Mouse (Mus musculus) thymus, adult 2 months (tissue): Measurements from ENCODE around the gene Gm13889. TPM values are rescaled to one million over a fixed set of nuclear protein-coding genes. Genes with fewer than 3 reads are reported as not detected.

Source experiments
- DNase-seq: peaks from one replicate; pipeline ENCODE4 v3.0.0; 2021
- H3K27ac ChIP-seq: fragments of 200-500 bp; 2 replicates; pipeline ENCODE4 v1.5.1; 2012; ENCODE audit warnings: low read length, control low read depth; ENCODE audit not compliant: control insufficient read depth, insufficient read depth
- H3K27me3 ChIP-seq: fragments of 200-500 bp; 2 replicates; pipeline ENCODE4 v1.6.1; 2012; ENCODE audit warnings: mild to moderate bottlenecking, low read length, moderate library complexity, mixed read lengths; ENCODE audit not compliant: control insufficient read depth, insufficient read depth
- H3K36me3 ChIP-seq: fragments of 200-500 bp; 2 replicates; pipeline ENCODE4 v1.6.1; 2012; ENCODE audit warnings: mild to moderate bottlenecking, low read length, moderate library complexity; ENCODE audit not compliant: control insufficient read depth, insufficient read depth
- H3K4me1 ChIP-seq: fragments of 200-500 bp; replicated peaks from 2 replicates; pipeline ENCODE4 v1.6.1; 2012; ENCODE audit warnings: low read length; ENCODE audit not compliant: control insufficient read depth, insufficient read depth
- H3K4me3 ChIP-seq: fragments of 200-500 bp; 2 replicates; pipeline ENCODE4 v1.5.1; 2012; ENCODE audit warnings: mild to moderate bottlenecking, low read length, control low read depth, moderate library complexity; ENCODE audit not compliant: control insufficient read depth, insufficient read depth
- CTCF ChIP-seq: fragments of 200-500 bp; IDR thresholded peaks from 2 replicates; pipeline ENCODE4 v1.5.1; 2012; ENCODE audit warnings: mild to moderate bottlenecking, control low read depth, low read length, moderate library complexity, borderline replicate concordance; ENCODE audit not compliant: control insufficient read depth, poor library complexity, insufficient read depth; ENCODE audit errors: extremely low read depth
- POLR2A ChIP-seq: fragments of 200-500 bp; IDR thresholded peaks from 2 replicates; pipeline ENCODE4 v1.6.1; 2012; ENCODE audit warnings: mild to moderate bottlenecking, low read length, control low read depth, moderate library complexity; ENCODE audit not compliant: control insufficient read depth, poor library complexity, insufficient read depth; ENCODE audit errors: extremely low read depth
- WGBS: fragments of 180-500 bp; shearing (Covaris S2); methylation state at CpG from one replicate; pipeline ENCODE4 v1.1.7; 2018; 5-methylcytosine and 5-hydroxymethylcytosine counted together
- polyA plus RNA-seq: library from polyadenylated mRNA; depleted of rRNA; stranded (reverse); fragments of >200 nt; gene quantifications from 2 replicates; pipeline ENCODE4 v1.2.3, GENCODE M21; 2012; rRNA removed

Gene Gm13889
- polyA plus RNA-seq: 7.4 and 8.6 TPM in 2 replicates

DNA sequence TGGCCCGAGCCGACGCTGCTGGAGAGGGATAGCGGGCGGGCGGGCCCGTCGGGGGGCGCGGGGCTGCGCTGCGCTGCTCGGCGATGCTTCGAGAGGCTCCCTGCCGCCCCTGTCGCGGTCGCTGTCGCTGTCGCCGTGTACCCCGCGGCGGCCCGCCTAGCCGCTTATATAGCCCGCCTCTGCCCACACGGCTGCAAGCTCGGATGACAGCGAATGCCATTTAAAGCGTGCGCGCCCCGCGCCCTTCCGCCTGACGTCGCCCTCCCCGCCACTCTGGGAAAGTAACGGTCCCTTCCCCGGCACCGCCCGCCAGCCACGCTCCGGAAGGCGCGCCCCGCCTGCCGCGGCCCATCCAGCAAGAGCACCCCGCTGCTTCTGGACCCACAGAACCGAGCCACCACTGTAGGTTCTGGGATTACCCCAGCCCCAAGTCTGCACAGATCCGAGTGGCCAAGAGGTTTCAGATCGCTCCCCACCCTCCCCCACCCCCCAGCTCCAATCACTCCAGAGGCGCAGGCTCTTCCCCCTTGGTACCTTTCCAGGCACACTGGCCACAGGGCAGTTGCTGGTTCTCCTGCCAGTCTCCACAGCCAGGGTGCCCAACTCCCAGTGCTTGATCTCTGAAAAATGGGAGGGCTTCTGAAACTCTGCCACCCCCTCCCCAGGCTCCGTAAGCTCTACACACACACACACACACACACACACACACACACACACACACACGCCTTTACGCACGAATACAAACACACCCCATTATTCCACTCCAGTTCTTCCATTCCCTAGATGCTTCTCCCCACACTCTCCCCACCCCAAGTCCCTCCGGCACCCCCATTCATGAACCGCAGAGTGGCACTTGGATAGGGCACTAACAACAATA lies at the start of gene Gm13889:
Gene Gm13889 (minus strand): TSS at position 294 of the 877 bp plus-strand sequence.
- peaks cover 8% of the 10 kb centered on the region for H3K27me3 ChIP-seq
- peaks cover 10% of the 10 kb centered on the region for H3K4me1 ChIP-seq
- peak within 1 kb of the TSS; percentile 20 for H3K4me3 ChIP-seq
- peak; percentile 27 for DNase-seq
- no peaks in the 10 kb centered on the region for H3K36me3 ChIP-seq
- WGBS: 9% methylated on average over 61 of the region's 62 CpGs
- H3K27ac ChIP-seq: no peak within 1 kb of the TSS
- TF ChIP-seq CTCF: no peak
- no peak for TF ChIP-seq POLR2A

DNA sequence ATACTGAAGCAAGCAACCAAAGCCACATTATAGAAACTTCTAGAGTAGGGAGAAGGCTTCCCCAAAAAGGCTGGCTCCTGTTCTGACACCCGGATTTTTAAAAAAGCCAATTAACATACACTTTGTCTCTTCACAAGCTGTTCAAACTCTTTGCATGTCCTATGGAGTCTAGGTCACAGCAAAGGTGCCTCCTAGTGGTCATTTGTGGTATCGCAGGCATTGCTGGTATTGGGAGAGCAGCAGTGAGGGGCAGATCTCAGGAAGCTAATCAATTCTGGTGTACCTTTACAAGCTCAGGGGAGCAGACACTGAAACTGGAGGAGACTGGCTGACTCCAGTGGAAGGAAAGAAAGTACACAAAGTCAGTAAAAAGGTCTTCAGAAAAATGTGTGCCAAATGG lies 45.3 kb upstream of the Gm13889 start:
- Histone ChIP-seq H3K4me3 (no peak overlapping the region), H3K27ac (no peak overlapping the region), H3K27me3 (no peaks in the 10 kb centered on the region), H3K36me3 (peaks cover 33% of the 10 kb centered on the region), H3K4me1 (no peaks in the 10 kb centered on the region)
- WGBS: 5% methylated on average over 2 of the region's 2 CpGs
- peak; percentile 78 for DNase-seq
- TF ChIP-seq CTCF (no peak), POLR2A (no peak)

DNA sequence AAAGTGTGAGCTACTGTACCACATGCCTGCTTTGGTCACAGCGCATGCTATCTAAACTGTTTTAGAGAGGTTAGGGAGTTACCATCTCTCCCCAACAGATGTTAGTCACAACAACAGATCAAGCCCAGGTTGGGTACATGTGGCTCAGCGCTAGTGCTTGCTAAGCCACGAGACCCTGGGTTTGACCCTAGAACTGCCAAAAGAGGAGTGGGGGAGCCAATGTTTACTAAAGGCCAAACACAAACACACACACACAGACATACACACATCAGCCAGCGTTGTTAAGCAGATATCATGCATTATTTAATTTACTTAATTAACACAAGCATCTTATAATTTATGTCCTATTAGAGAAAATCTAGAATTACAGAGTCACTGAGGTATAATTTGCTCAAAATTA lies 44.9 kb upstream of the Gm13889 start:
- TF ChIP-seq CTCF: no peak
- TF ChIP-seq POLR2A: no peak
- no peak for DNase-seq
- Histone ChIP-seq H3K4me1 (no peaks in the 10 kb centered on the region), H3K27ac (no peak overlapping the region), H3K4me3 (no peak overlapping the region), H3K36me3 (peaks cover 33% of the 10 kb centered on the region), H3K27me3 (no peaks in the 10 kb centered on the region)
- 94% methylated on average over 4 of the region's 4 CpGs for WGBS

DNA sequence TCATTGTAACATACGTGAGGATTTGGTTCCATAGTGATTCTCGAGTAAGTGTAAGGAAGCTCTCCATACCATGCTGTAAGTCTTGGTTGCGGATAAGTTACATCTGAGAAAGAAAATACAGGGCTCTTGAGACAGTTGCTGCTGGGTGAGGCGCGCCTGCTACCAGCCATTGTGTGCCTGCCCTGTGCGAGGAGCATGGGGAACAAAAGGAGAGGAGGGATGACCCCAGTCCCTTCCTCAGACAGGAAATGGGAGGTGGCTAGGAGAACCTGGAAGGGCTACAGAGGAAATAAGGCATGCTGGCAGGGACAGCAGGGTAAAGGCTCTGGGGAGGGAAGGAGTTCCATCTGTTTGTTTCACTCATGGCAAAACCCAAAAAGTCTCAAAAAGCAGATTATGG lies 44.4 kb upstream of the Gm13889 start:
- H3K27me3 ChIP-seq: no peaks in the 10 kb centered on the region
- no peak for TF ChIP-seq CTCF
- no peak for TF ChIP-seq POLR2A
- H3K36me3 ChIP-seq: peaks cover 33% of the 10 kb centered on the region
- WGBS: 91% methylated on average over 6 of the region's 6 CpGs
- no peak for DNase-seq
- no peak overlapping the region for H3K27ac ChIP-seq
- no peaks in the 10 kb centered on the region for H3K4me1 ChIP-seq
- no peak overlapping the region for H3K4me3 ChIP-seq

DNA sequence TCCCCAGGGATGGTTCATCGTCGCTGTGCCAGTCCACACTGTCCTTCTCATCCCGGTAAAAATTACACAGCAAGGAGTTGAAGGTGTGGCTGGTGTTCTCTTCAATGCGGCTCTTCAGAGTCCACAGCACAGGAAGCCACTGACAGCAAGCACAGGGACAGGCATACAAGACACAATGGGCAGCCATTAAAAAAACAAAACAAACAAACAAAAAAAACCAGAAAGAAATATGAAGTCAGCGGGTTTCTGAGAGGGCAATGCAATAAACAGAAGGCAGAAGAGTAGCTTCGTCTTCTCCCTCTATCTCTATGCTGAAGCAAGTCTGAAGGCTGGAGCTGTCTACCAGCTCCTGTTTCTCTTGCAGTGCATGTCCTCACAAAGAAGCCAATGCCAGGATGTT lies 39.3 kb upstream of the Gm13889 start, which contains the start of gene Gm27027:
Gene Gm27027 (minus strand): TSS at position 101 of the 400 bp plus-strand sequence.
- Histone ChIP-seq H3K4me3 (no peak within 1 kb of the TSS), H3K36me3 (peaks cover 60% of the 10 kb centered on the region), H3K27ac (no peak within 1 kb of the TSS), H3K4me1 (no peaks in the 10 kb centered on the region), H3K27me3 (no peaks in the 10 kb centered on the region)
- TF ChIP-seq CTCF: no peak
- no peak for TF ChIP-seq POLR2A
- 98% methylated on average over 6 of the region's 6 CpGs for WGBS
- no peak for DNase-seq

DNA sequence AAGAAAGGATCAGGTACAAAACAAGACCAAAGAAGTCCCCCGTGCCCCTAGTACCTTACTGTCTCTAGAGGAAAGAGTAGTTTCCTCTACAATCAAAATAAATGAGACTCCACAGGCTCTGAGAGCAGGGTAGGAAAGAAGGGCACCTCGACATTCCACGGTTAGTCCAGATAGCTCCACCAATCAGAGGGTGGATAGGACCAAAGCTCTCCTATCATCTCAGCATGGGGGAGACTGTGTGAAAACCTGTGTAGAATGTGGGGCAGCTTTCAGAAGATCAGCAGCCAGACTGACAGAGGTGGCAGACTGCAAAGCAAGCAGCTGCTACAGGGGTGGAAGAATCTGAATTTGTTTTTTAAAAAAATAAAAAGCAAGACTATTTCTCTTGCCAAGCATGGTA lies 35.8 kb upstream of the Gm13889 start:
- Histone ChIP-seq H3K27ac (no peak overlapping the region), H3K4me3 (no peak overlapping the region), H3K36me3 (peaks cover 55% of the 10 kb centered on the region), H3K4me1 (no peaks in the 10 kb centered on the region), H3K27me3 (no peaks in the 10 kb centered on the region)
- no peak for TF ChIP-seq CTCF
- TF ChIP-seq POLR2A: no peak
- no peak for DNase-seq
- WGBS: 95% methylated on average over 3 of the region's 3 CpGs

DNA sequence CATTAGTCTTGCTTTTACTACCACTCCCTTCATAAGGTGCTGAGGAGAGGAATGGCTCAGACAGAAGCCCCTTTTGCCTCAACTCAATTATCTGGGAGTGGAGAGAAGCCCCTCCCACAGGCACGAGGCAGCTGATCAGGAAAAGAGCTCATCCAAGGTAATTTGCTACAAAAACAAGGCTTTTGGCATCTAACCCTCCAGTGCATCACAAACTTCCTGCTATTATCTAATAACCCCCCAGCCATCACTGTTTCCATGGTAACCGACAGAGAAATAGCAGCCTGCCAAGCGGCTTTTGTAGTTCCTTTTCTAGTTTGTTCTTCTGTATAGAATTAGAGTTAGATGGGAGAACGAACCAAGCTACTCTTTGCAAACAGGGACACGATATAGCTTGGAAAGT lies 35.3 kb upstream of the Gm13889 start:
- H3K36me3 ChIP-seq: peaks cover 55% of the 10 kb centered on the region
- no peaks in the 10 kb centered on the region for H3K27me3 ChIP-seq
- H3K4me3 ChIP-seq: no peak overlapping the region
- H3K4me1 ChIP-seq: no peaks in the 10 kb centered on the region
- H3K27ac ChIP-seq: no peak overlapping the region
- 92% methylated on average over 5 of the region's 5 CpGs for WGBS
- no peak for TF ChIP-seq CTCF
- no peak for TF ChIP-seq POLR2A
- no peak for DNase-seq
